Mouse (Mus musculus) layer of hippocampus, postnatal 10 days (tissue): ENCODE results near the gene Ano8. TPM values are rescaled to one million over a fixed set of nuclear protein-coding genes. Genes with fewer than 3 reads are reported as not detected.
"Not testable (repeated sequence)": the region's sequence is repeated elsewhere in the genome, so short reads cannot be mapped to it uniquely, and the experiment has no call there.

Experiments used
- DNase-seq, 2 experiments: peaks; one replicate each; pipeline ENCODE4 v3.0.0; 2021; ENCODE audit warnings: low spot score in 2 of 2
- long read RNA-seq: library from polyadenylated mRNA; stranded (forward); transcript quantifications from one replicate; pipeline ENCODE4 v2.0.0, GENCODE M21; 2023
- total RNA-seq, 2 experiments: library from RNA; stranded (reverse); gene quantifications; 2 replicates each; pipeline ENCODE4 v1.2.3; 2021

Gene Ano8
- 10 to 100 TPM; 64.3 to 71.5 TPM for total RNA-seq
- long read RNA-seq, transcript Ano8-201 (17 exons, 3,653 nt) = major isoform, 14 of 45 reads
- long read RNA-seq, partial matches to known transcripts = 7 of 45 reads
- long read RNA-seq, other reads (novel, unspliced or antisense) = 24 of 45 reads

GRCm38 (mm10) chr8:71485142-71486135, at the start of gene Ano8:
Ano8 (minus strand) TSS chr8:71485963.
- peak; percentile 80 to 84 for DNase-seq

DNA sequence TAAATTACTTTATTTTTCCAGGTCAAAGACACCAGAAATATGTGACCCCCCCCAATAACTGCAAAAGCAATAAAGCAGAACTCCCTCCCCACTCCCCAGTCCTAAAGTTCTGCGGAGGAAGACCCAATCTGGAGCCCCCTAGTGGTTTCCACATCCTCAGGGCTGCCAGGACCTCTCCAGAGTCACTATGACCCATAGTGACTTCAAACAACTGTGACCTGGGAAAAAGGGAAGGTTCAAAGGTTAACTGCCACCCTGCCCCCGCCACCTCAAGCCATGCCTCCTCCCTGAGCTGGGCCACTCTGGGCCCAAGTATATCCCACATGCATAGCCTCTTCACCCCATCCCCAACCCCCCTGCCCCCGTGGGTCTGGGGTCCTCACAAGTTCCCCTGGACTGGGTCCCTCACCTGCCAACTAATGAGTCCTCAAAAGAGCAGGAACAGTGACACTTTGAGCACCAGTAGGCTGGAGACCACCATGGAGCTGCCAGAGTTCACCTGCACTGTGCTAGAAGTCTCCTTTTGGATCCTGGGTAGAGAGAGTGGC, 48.6 kb upstream of the Ano8 start:
- no peak for DNase-seq

DNA sequence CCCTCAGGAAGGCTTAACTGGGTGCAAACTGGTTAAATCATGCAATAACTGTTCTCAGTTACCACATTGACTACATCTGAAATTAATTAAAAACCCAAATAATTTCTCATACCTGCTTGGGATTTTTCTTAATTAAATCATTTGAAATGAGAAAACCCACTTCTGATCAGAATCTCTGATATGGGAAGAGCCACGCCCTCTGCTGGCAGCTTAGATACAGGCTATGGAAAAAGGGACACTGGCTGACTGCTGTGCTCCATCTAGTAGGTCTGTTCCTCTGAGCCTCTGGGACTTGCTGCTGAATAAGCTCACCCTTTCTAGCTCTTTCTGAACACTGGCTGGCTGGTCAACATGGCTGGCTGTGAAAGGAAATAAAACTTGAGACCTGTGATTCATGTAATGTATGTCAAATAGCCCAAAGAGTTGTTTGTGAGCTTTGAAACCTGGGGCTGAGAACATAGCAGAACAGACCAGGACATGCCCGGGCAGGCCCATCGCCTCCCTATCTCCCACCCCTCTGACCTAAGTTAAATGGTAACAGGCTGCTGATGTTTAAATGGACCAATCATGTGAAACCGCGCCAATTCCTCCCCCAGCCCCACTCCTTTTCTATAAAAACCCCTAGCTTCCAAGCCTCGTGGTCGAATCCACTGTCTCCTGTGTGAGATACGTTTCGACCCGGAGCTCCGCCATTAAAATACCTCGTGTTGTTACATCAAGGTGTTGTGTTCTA, 45.1 kb upstream of the Ano8 start:
- not testable (repeated sequence) for DNase-seq

DNA sequence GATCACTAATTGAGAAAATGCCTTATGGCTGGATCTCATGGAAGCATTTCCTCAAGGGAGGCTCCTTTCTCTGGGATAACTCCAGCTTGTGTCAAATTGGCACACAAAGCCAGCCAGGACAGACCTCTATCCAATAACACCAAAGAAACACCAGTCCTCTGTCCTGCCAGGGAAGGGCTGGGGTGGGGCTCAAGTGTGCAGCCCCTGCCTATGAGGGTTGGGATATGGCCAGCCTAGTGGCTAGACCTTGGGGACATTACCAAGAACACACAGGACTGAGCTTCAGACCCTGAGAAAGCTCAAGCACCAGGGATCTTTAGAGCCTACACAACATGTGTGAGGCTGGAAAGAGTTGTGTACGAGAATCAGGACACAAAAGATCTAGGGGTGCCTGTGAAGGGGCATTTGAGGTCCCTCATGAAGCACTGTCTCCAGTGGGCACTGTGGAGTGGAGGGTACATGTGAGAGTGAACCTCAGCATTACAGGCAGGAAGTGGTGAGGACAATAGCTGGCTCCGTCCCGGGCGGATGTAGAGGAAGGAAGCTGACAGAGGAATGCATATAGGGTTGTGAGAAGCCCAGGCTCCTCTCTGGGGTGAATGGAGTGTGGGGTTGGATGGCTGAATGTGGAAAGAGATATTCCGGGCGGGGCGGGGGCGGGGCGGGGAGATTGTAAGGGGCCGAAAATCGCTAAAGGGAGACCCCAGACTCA, 42.8 kb upstream of the Ano8 start:
- no peak for DNase-seq

DNA sequence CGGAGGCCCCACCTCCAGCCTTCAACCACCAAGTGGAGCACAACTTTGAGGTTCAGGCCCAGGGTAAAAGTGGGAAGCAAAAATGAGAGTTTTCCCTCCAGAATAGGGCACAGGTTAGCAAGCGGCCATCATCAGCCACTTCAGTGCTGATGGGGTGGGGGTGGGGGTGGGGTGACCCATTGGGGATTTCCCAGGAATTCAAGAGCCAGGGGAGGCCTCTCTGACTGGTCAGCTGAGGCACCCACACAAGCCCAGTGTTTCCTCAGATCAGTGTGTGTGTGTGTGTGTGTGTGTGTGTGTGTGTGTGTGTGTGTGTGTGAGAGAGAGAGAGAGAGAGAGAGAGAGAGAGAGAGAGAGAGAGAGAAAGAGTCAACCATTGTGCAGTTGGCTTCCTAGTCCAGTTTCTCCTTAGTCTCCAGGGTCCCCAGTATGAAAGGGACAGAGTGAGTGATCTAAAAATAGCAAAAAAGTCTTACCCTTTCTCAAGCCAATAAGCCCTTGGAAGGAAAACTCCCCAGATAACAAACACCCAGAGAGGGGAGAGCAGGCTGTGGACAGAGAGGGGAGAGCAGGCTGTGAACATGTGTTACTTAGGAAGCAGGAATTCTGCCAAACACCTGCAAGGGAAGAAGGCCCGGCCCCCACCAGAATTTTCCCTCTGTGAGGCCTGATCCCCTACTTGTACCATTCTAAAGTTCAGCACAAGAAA, 41.6 kb upstream of the Ano8 start:
- DNase-seq = no peak

- DNase-seq = no peak
Observed at GRCm38 (mm10) chr8:71526272-71526671, 40.5 kb upstream of the Ano8 start.

- no peak for DNase-seq
Observed at GRCm38 (mm10) chr8:71525226-71526050, 39.7 kb upstream of the Ano8 start, which contains the start of gene Ccdc194. Ccdc194 (minus strand) TSS chr8:71525711.

- peak; percentile 95 to 96 for DNase-seq
Observed at GRCm38 (mm10) chr8:71521634-71522033, 35.9 kb upstream of the Ano8 start.

GRCm38 (mm10) chr8:71519037-71519825, 33.5 kb upstream of the Ano8 start:
- DNase-seq = peak; percentile 61 to 62

DNA sequence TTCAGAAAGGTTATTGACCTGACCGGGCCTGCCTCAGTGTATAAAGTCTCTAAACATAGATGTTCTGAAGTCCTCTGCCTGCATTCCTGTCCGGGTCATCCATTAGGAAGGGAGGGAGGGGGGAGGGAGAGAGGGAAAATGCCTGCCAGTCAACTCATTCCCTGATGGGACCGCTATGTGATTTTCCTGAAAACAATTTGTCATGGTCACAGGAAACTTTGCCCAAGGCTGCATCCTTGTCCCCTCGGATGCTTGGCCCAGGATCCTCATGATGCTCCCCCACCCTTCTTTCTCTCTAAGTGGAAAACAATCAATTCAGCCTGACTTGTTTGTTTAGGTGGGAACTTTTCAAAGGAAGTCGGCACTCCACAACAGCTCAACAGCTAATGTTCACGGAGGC, 31.0 kb upstream of the Ano8 start:
- DNase-seq = no peak

DNA sequence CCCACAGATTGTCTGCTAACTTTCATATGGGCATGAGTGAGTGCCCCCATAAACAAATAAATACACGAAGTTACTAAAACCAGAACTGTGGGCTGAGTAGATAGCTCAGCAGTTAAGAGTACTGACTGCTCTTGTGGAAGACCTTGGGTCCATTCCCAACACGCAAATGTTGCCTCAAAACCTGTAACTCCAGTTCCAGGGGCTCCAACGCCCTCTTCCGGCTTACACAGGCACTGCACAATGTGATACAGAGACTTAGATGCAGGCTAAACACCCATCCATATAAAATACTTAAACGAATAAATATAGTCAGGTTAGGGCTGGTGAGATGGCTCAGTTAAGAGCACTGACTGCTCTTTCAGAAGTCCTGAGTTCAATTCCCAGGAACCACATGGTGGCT, 29.3 kb upstream of the Ano8 start:
- no peak for DNase-seq

DNA sequence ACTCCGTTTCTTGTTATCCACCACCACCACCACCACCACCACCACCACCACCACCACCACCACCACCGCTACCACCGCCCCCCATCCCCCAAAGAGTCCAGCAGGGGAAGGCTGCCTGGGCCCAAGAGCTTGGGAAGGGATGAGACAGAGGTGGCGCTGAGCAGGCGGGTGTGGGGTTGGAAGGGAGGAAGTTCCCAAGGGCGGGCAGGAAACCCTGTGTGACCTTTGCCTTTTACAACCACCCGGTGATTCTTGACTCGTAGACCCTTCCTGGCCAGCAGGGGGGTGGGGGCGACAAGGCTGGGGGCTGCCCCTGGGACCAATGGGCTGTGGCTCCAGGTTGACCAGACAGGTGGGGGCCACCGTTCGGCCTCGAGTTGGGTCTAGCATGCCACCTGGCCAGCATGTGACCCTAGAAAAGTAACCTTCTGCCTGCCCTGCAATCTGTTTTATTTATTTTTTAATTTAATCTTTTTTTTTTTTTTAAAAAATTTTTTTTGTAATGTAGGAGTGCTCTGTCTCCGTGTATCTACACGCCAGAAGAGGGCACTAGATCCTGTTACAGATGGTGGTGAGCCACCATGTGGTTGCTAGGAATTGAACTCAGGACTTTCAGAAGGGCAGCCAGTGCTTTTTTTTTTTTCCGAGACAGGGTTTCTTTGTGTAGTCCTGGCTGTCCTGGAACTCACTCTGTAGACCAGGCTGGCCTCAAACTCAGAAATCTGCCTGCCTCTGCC, 27.4 kb upstream of the Ano8 start:
- no peak for DNase-seq

DNA sequence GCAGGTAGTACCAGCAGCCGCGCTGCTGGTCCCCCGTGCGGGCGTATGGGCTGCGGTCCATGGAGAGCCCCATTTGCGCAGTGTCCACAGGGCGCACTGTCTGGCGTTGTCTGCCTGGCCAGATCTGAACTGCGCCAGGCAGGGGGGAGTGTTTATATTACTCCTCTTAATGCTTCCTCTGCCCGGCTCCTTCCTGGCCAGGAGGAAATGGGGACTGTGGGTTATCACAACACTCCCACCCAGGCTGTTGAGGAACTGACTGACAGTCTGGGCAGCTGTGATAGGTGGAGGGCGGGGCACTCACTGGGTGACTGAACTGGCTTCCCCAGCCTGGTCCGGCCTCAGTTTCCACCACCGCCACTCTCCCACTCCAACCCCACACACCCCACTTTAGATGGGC, 25.9 kb upstream of the Ano8 start, which contains the start of gene Plvap:
Gene Plvap, minus strand, starts transcription at position 109 of the 400 bp plus-strand sequence.
- DNase-seq = no peak

- DNase-seq = no peak
Observed at GRCm38 (mm10) chr8:71509316-71509715, 23.6 kb upstream of the Ano8 start.

GRCm38 (mm10) chr8:71507589-71508104, 21.9 kb upstream of the Ano8 start:
- peak; percentile 63 to 83 for DNase-seq

DNA sequence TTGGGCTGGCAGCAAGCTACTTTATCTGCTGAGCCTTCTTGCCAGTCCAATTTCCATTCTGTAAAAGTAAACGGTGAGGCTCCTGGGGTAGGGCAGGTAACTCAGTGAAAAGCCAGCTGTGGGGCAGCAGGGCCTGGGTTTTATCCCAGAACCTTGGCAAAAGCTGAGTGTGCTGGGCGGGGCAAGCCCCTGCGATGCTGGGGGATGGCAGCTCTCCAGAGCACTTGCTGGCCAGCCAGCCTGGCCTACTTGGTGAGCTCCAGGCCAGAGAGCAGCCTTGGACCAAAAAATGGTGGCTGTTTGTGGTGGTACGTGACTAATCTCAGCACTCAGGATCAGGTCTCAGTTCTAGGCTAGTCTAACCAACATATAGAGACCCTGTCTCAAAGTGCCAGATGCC, 20.2 kb upstream of the Ano8 start:
- DNase-seq = no peak

- no peak for DNase-seq
Observed at GRCm38 (mm10) chr8:71505326-71505725, 19.6 kb upstream of the Ano8 start.
